Mouse (Mus musculus) embryonic fibroblast, embryonic 13.5 days (primary cell): ENCODE results near the gene Hist1h4c.

ENCODE experiments used
- CTCF ChIP-seq: IDR thresholded peaks from 2 replicates; pipeline ENCODE4 v1.5.1; 2011; ENCODE audit warnings: mild to moderate bottlenecking, control low read depth, low read length, moderate library complexity, borderline replicate concordance; ENCODE audit not compliant: insufficient read depth
- POLR2A ChIP-seq: IDR thresholded peaks from 2 replicates; pipeline ENCODE4 v1.6.1; 2011; ENCODE audit warnings: low read depth, mild to moderate bottlenecking, control low read depth, low read length, moderate library complexity

GRCm38 (mm10) chr13:23696061-23696474, 2.2 kb downstream of the Hist1h4c start:
- TF ChIP-seq CTCF (no peak), POLR2A (no peak)
